Mouse (Mus musculus) megakaryocyte, embryonic 14.5 days (primary cell): ENCODE data around the gene Urgcp.

Experiments
- FLI1 ChIP-seq: IDR thresholded peaks from 2 replicates; pipeline ENCODE4 v1.6.1; 2012; ENCODE audit warnings: low read length, inconsistent platforms, mixed read lengths
- GATA1 ChIP-seq: IDR thresholded peaks from 3 replicates; pipeline ENCODE4 v1.6.1; 2012; ENCODE audit warnings: mixed read lengths, low read length, inconsistent platforms, borderline replicate concordance

GRCm38 (mm10) chr11:5703341-5703740 is 58.8 kb downstream of the Urgcp start:
- no peak for TF ChIP-seq GATA1
- no peak for TF ChIP-seq FLI1
